Mouse (Mus musculus) midbrain, embryonic 11.5 days (tissue): Measurements from ENCODE around the gene Vax2. TPM values are rescaled to one million over a fixed set of nuclear protein-coding genes. Genes with fewer than 3 reads are reported as not detected.

ENCODE experiments used
- ATAC-seq: fragments of 200-750 bp; cut with Nextera tagmentation; 2 replicates; pipeline ENCODE4 v1.8.0; 2017; ENCODE audit warnings: moderate TSS enrichment, moderate library complexity; ENCODE audit not compliant: low FRiP score
- DNase-seq: peaks from one replicate; pipeline ENCODE4 v3.0.0; 2015; ENCODE audit warnings: low spot score; ENCODE audit errors: missing footprints
- H3K27ac ChIP-seq: fragments of 300-500 bp; sonication (generic); 2 replicates; pipeline ENCODE4 v1.5.1; 2014; ENCODE audit warnings: low read depth, low read length
- H3K27me3 ChIP-seq: fragments of 300-500 bp; sonication (generic); 2 replicates; pipeline ENCODE4 v1.6.1; 2014; ENCODE audit warnings: mild to moderate bottlenecking, low read length, moderate library complexity, mixed read lengths; ENCODE audit not compliant: control insufficient read depth, insufficient read depth
- H3K36me3 ChIP-seq: fragments of 300-500 bp; sonication (generic); 2 replicates; pipeline ENCODE4 v1.6.1; 2014; ENCODE audit warnings: mild to moderate bottlenecking, low read length, moderate library complexity, mixed read lengths; ENCODE audit not compliant: control insufficient read depth, insufficient read depth
- H3K4me1 ChIP-seq: fragments of 300-500 bp; sonication (generic); 2 replicates; pipeline ENCODE4 v1.6.1; 2014; ENCODE audit warnings: low read length; ENCODE audit not compliant: control insufficient read depth, insufficient read depth
- H3K4me2 ChIP-seq: fragments of 300-500 bp; sonication (generic); 2 replicates; pipeline ENCODE4 v1.6.1; 2014; ENCODE audit warnings: mild to moderate bottlenecking, moderate library complexity
- H3K4me3 ChIP-seq: fragments of 300-500 bp; sonication (generic); 2 replicates; pipeline ENCODE4 v1.5.1; 2014; ENCODE audit warnings: low read depth, low read length
- H3K9ac ChIP-seq: fragments of 300-500 bp; sonication (generic); 2 replicates; pipeline ENCODE4 v1.6.1; 2014; ENCODE audit warnings: low read length
- H3K9me3 ChIP-seq: fragments of 300-500 bp; sonication (generic); 2 replicates; pipeline ENCODE4 v1.6.1; 2016; ENCODE audit warnings: low read length; ENCODE audit not compliant: control insufficient read depth
- WGBS: fragments of 180-500 bp; shearing (Covaris S2); extraction: QIAGEN DNeasy Blood & Tissue Kit; methylation state at CpG from one replicate; pipeline ENCODE4 v1.1.7; 2014; 5-methylcytosine and 5-hydroxymethylcytosine counted together
- polyA plus RNA-seq: library from polyadenylated mRNA; unstranded; fragments of >200 nt; fragmentation: Nextera tagmentation; extraction: Ambion mirVana; gene quantifications from 2 replicates; pipeline ENCODE4 v1.2.1, GENCODE M21; 2014

Vax2 gene
- polyA plus RNA-seq, 1 experiment from 2014 or later, result 0.25 TPM

DNA sequence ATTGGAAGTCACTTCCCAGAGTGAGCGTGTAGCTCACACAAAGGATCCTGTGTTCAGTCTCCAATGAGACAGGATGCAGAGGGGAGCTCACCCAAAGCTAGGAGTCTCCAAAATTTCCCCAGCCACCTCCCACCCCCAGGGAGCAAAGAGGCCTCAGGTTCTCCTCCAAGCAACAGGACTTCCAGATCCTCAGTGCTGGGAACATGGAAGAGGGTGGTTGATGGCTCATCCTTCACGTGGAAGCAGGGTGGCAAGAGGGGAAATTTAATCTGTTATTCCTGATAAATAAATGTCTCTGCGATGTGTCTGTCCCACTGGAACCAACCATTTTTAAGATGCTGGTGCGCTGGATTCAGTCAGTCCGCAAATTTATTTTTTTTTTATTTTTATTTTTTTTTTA is 6.4 kb upstream of the Vax2 start:
- H3K4me1 ChIP-seq, result no peaks in the 10 kb centered on the region
- no peak overlapping the region for H3K9ac ChIP-seq
- no peak overlapping the region for H3K4me3 ChIP-seq
- peak; percentile 91 for DNase-seq
- H3K9me3 ChIP-seq, result peaks cover 3% of the 10 kb centered on the region; the same call in 1 of the 2 replicates
- 18% methylated on average over 5 of the region's 5 CpGs for WGBS
- H3K36me3 ChIP-seq, result no peaks in the 10 kb centered on the region
- peaks cover 94% of the 10 kb centered on the region for H3K27me3 ChIP-seq
- no peak overlapping the region for H3K27ac ChIP-seq
- no peak for ATAC-seq
- H3K4me2 ChIP-seq, result no peak overlapping the region

DNA sequence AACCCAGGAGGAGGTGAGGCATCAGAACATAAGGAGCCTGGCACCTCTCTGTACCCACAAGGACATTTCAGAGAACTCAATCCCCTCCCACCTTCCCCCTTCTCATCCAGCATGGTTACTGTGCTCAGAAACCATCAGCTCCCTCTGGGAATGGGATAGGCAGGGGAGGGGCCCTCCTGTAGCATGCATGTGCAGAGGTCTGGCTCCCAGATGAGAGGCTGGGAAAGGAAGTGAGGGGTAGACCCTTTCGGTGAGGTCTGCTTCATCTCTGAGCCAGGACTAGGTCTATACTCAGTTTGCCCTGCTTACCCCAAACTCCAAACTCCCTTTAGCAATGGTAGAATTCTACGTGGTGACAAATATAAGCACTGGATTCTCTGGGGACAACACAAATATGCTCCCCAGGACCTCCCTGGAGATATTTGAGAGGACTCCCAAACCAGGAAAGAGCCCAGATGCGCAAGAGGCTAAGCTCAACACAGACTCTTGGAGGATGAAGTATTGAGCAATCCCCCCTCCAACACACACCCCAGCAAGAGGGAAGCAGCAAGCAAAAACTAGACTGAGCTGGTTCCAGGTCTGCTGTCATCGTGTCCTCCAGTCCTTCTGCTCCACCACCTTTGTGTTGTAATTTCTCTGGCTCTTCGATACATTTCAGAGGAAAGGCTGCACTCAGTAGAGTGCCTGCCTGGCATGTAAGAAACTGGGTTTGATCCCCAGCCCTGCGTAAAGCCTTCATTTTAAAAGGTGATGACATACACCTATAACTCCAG is 3.1 kb upstream of the Vax2 start:
- 10% methylated on average over 6 of the region's 6 CpGs for WGBS

DNA sequence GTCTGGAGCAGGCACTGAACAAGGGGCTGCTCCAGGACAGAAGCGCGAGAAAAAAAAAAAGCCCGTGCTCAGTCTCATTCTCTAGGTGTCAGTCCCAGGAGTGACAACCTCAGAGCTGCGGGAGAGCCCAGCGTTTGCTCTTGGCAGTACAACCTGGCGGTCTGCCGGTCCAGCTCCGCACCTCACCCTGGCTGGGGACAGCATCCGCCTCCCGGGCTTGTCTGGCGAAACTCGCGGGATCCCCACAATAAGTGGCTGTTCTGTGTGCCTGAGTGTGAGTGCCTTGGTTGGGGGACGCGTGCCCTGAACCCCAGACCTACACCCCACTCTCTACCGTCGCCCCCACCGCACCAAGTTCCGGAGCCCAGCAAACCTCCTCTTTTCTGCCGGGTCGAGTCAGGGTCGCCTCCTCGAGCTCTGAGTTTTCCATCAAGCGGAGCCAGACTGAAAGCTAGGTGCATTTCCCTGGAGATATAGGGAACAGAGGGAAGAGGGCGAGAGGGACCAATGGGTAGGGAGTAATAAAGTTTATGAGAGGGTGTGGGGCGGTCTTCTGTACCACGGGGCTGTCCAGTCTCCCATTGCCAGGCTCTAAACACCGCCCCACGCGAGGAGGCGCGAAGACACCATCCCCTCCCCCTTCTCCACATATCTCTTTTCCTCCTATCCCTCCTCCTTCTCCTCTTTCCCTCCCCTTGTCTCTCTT is 550 bp upstream of the Vax2 start:
- no peaks in the 10 kb centered on the region for H3K36me3 ChIP-seq
- ATAC-seq (peak; percentile 67), DNase-seq (peak; percentile 94)
- H3K4me2 ChIP-seq, result peak overlapping the region; percentile 82
- no peaks in the 10 kb centered on the region for H3K9me3 ChIP-seq
- under 1% methylated on average over 31 of the region's 32 CpGs for WGBS
- peaks cover 18% of the 10 kb centered on the region for H3K4me1 ChIP-seq
- peak overlapping the region; percentile 43 for H3K4me3 ChIP-seq
- peaks cover 99% of the 10 kb centered on the region for H3K27me3 ChIP-seq
- no peak overlapping the region for H3K9ac ChIP-seq
- H3K27ac ChIP-seq, result no peak overlapping the region

More for the DNA sequence above, 3.1 kb upstream of the Vax2 start:
- H3K4me2 ChIP-seq, result no peak overlapping the region
- ATAC-seq, result no peak
- H3K9ac ChIP-seq, result no peak overlapping the region
- peaks cover 3% of the 10 kb centered on the region; the same call in 1 of the 2 replicates for H3K9me3 ChIP-seq
- peaks cover 99% of the 10 kb centered on the region for H3K27me3 ChIP-seq
- peak; percentile 75 for DNase-seq
- no peak overlapping the region for H3K4me3 ChIP-seq
- H3K4me1 ChIP-seq, result peaks cover 18% of the 10 kb centered on the region
- H3K27ac ChIP-seq, result no peak overlapping the region
- H3K36me3 ChIP-seq, result no peaks in the 10 kb centered on the region

DNA sequence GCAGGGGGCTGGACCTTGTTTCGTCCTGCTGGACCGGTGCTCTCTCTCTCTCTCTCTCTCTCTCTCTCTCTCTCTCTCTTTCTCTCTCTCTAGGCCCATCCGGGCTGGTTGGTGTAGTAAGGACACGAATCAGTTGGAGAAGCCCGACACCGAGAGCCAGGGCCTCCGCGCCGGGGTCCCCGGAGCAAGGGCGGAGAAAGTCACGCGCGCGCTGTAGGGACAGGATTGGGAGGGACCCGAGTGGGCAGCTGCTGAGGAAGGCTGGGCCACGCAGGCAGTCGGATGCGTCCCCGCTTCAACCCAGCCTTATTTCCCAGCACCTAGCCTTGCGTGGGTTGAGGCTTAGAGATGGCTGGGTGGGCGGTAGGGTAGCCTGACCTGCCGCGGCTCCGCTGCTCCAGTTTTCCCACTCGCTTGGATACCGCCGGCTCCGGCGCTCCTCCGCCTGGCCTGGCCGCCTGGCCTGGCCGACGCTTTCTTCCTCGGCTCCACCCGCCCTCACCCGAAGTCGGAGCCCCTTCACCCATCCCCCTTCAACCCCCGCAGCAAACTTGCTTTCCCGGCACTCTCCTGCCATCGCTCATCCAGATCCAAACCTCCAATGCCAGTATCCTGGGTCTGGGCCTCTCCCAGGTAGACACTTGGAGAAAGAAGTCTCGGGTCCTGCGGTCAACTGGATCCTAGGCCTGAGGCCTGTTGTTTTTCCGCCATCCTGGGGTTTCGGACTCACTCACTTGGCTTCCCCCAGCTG is 836 bp downstream of the Vax2 start:
- Histone ChIP-seq H3K9me3 (no peaks in the 10 kb centered on the region), H3K4me3 (peak overlapping the region; percentile 43), H3K27me3 (peaks cover 95% of the 10 kb centered on the region), H3K9ac (peak overlapping the region; percentile 24; the same call in 1 of the 2 replicates), H3K27ac (no peak overlapping the region), H3K36me3 (no peaks in the 10 kb centered on the region), H3K4me1 (peaks cover 18% of the 10 kb centered on the region), H3K4me2 (peak overlapping the region; percentile 82)
- ATAC-seq (peak; percentile 9; the same call in 1 of the 2 replicates), DNase-seq (peak; percentile 96)
- WGBS, result under 1% methylated on average over 42 of the region's 45 CpGs

DNA sequence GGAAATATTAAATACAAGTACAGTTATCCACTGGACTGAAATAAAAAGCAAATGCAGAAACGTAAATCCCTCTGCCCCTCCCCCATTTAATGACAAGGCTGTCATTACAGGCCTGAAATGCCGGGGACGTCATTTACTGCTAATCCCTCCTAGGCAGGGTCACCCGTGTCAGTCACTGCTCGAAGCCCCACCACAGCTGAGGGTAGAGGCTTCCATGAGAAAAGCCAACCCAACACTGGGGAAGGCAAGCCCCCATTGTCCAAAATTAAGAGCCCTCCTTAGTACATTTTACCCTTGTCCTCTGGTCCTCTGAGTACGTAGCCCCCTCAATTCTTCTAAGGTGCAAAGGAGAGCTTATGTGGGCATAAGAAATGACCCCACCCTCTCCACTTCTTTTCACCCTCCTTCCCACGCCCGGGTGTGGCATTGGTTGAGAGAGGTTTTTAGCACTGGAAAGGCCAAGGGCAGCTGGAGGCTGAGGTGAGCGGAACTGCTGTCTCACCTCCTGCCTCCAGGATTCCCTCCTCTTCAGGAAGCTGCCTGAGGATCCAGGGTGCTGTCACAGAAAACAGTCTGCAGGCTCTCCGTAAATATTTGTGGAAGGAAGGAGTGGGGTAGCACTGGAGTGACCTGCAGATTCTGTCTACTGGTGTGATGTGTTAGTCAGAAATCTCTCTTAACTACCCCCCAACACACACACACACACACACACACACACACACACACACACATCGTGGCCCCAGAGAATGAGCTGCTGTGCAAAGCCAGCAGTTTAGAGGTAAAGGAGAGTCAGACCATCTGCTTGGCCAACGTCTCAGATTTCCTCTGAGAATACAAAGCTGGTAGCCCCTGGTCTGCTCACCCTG is 2.4 kb downstream of the Vax2 start:
- DNase-seq (peak; percentile 91), ATAC-seq (no peak)
- peaks cover 95% of the 10 kb centered on the region for H3K27me3 ChIP-seq
- H3K36me3 ChIP-seq, result no peaks in the 10 kb centered on the region
- H3K4me1 ChIP-seq, result peaks cover 18% of the 10 kb centered on the region
- no peaks in the 10 kb centered on the region for H3K9me3 ChIP-seq
- no peak overlapping the region for H3K27ac ChIP-seq
- 3% methylated on average over 12 of the region's 12 CpGs for WGBS
- H3K4me2 ChIP-seq, result no peak overlapping the region
- no peak overlapping the region for H3K9ac ChIP-seq
- H3K4me3 ChIP-seq, result no peak overlapping the region

GRCm38 (mm10) chr6:83714221-83715123 is 3.4 kb downstream of the Vax2 start:
- Histone ChIP-seq H3K36me3 (no peaks in the 10 kb centered on the region), H3K27ac (no peak overlapping the region), H3K27me3 (peaks cover 94% of the 10 kb centered on the region), H3K9me3 (no peaks in the 10 kb centered on the region), H3K4me3 (no peak overlapping the region), H3K9ac (no peak overlapping the region), H3K4me2 (no peak overlapping the region), H3K4me1 (peaks cover 18% of the 10 kb centered on the region)
- WGBS, result under 1% methylated on average over 34 of the region's 34 CpGs
- DNase-seq, result peak; percentile 96
- no peak for ATAC-seq

GRCm38 (mm10) chr6:83715461-83716196 is 4.6 kb downstream of the Vax2 start:
- H3K36me3 ChIP-seq, result no peaks in the 10 kb centered on the region
- H3K27ac ChIP-seq, result no peak overlapping the region
- no peak overlapping the region for H3K4me3 ChIP-seq
- no peak for ATAC-seq
- peaks cover 15% of the 10 kb centered on the region for H3K4me1 ChIP-seq
- no peak overlapping the region for H3K4me2 ChIP-seq
- peaks cover 94% of the 10 kb centered on the region for H3K27me3 ChIP-seq
- no peaks in the 10 kb centered on the region for H3K9me3 ChIP-seq
- H3K9ac ChIP-seq, result no peak overlapping the region
- peak; percentile 97 for DNase-seq
- WGBS, result under 1% methylated on average over 30 of the region's 30 CpGs
